Mouse (Mus musculus): ENCODE measurements at regions not wholly inside any gene's neighbourhood (a gene's known extent, or its start where the extent isn't known, plus 50 kb on each side); places are given as distances from the start of the nearest gene placed in this dataset.
"Not testable (repeated sequence)": the region's sequence is repeated elsewhere in the genome, so short reads cannot be mapped to it uniquely, and the experiment has no call there.

- H3K9me3 ChIP-seq = no peaks in the 10 kb centered on the region
- H3K4me3 ChIP-seq = no peak overlapping the region
- WGBS = 86% methylated on average over 22 of the region's 22 CpGs
- no peak overlapping the region for H3K4me2 ChIP-seq (replicated peaks)
- no peak for ATAC-seq (replicated peaks)
- no peaks in the 10 kb centered on the region for H3K4me1 ChIP-seq
- H3K27me3 ChIP-seq = no peaks in the 10 kb centered on the region
- no peak overlapping the region for H3K9ac ChIP-seq (replicated peaks)
- H3K27ac ChIP-seq (replicated peaks) = no peak overlapping the region
- no peaks in the 10 kb centered on the region for H3K36me3 ChIP-seq
Observed at GRCm38 (mm10) chr3:40325872-40326803, 204.9 kb upstream of the Intu start.

DNA sequence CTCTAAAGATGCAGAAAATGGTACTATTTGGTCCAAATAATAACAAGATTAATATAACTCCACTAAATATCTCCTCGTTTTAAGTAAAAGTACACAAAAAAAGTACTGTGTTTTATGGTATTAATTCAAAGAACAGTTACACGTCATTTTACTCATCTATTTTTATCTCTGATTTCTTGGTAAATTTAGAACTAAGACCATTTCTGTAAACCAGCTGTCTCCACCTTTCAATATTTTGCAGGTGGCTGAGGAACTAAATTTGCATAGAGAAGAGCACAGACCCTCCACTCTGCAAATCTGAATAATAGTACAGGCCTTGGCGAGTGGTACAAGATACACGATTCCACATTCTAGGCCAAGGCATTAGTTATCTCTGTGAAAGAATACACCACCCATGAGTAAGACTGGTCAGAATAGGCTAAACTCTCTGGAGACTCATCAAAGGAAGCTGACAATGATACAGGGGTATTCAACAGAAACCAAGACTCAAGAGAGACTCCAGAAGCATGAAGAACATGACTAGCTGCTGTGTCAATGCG, 191.5 kb upstream of the Intu start:
- 89% methylated on average over 5 of the region's 5 CpGs for WGBS
- no peak overlapping the region for H3K9ac ChIP-seq (replicated peaks)

GRCm38 (mm10) chr3:40355103-40355502, 176.0 kb upstream of the Intu start:
- Histone ChIP-seq H3K4me2 (replicated peaks) (no peak overlapping the region), H3K27me3 (no peaks in the 10 kb centered on the region), H3K4me3 (no peak overlapping the region), H3K36me3 (no peaks in the 10 kb centered on the region), H3K9ac (replicated peaks) (no peak overlapping the region), H3K4me1 (no peaks in the 10 kb centered on the region), H3K9me3 (no peaks in the 10 kb centered on the region), H3K27ac (replicated peaks) (no peak overlapping the region)
- no peak for ATAC-seq (replicated peaks)
- 37% methylated on average over 4 of the region's 4 CpGs for WGBS

More for the DNA sequence above, 191.5 kb upstream of the Intu start:
- no peak for ATAC-seq (replicated peaks)
- H3K36me3 ChIP-seq = no peaks in the 10 kb centered on the region
- no peaks in the 10 kb centered on the region for H3K27me3 ChIP-seq
- H3K27ac ChIP-seq (replicated peaks) = no peak overlapping the region
- H3K4me2 ChIP-seq (replicated peaks) = no peak overlapping the region
- H3K4me3 ChIP-seq = no peak overlapping the region
- H3K9me3 ChIP-seq = no peaks in the 10 kb centered on the region
- H3K4me1 ChIP-seq = no peaks in the 10 kb centered on the region

GRCm38 (mm10) chr3:40368421-40368820, 162.7 kb upstream of the Intu start:
- H3K9me3 ChIP-seq = no peaks in the 10 kb centered on the region
- H3K4me2 ChIP-seq (replicated peaks) = no peak overlapping the region
- no peak overlapping the region for H3K27ac ChIP-seq (replicated peaks)
- peaks cover 4% of the 10 kb centered on the region; the same call in 1 of the 2 replicates for H3K4me1 ChIP-seq
- ATAC-seq (replicated peaks) = no peak
- 91% methylated on average over 4 of the region's 4 CpGs for WGBS
- H3K9ac ChIP-seq (replicated peaks) = no peak overlapping the region
- no peaks in the 10 kb centered on the region for H3K36me3 ChIP-seq
- no peaks in the 10 kb centered on the region for H3K27me3 ChIP-seq
- no peak overlapping the region for H3K4me3 ChIP-seq

- 29% methylated on average over 7 of the region's 7 CpGs for WGBS
- ATAC-seq (replicated peaks) = no peak
- Histone ChIP-seq H3K4me3 (no peak overlapping the region), H3K36me3 (no peaks in the 10 kb centered on the region), H3K4me1 (peaks cover 4% of the 10 kb centered on the region; the same call in 1 of the 2 replicates), H3K9ac (replicated peaks) (no peak overlapping the region), H3K4me2 (replicated peaks) (no peak overlapping the region), H3K9me3 (no peaks in the 10 kb centered on the region), H3K27me3 (no peaks in the 10 kb centered on the region), H3K27ac (replicated peaks) (no peak overlapping the region)
Observed at GRCm38 (mm10) chr3:40371411-40371810, 159.7 kb upstream of the Intu start.

DNA sequence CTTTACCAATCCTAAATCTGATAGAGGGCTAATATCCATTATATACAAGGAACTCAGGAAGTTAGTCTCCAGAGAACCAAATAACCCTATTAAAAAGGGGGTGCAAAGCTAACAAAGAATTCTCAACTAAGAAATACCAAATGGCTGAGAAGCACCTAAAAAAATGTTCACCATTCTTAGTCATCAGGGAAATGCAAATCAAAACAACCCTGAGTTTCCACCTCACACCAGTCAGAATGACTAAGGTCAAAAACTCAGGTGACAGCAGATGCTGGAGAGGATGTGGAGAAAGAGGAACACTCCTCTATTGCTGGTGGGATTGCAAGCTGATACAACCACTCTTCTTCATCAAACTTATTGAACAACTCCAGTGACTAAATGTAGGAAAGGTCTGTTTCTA, 154.9 kb upstream of the Intu start:
- not testable (repeated sequence) for H3K4me2 ChIP-seq (replicated peaks); H3K27ac ChIP-seq (replicated peaks); H3K9me3 ChIP-seq; ATAC-seq (replicated peaks); H3K4me1 ChIP-seq; H3K36me3 ChIP-seq; H3K27me3 ChIP-seq; H3K4me3 ChIP-seq; H3K9ac ChIP-seq (replicated peaks)

GRCm38 (mm10) chr3:40377416-40377815, 153.7 kb upstream of the Intu start:
- Histone ChIP-seq H3K4me1 (peaks cover 3% of the 10 kb centered on the region; the same call in 1 of the 2 replicates), H3K9me3 (no peaks in the 10 kb centered on the region), H3K27ac (replicated peaks) (no peak overlapping the region), H3K9ac (replicated peaks) (no peak overlapping the region), H3K4me3 (no peak overlapping the region), H3K27me3 (no peaks in the 10 kb centered on the region), H3K36me3 (no peaks in the 10 kb centered on the region), H3K4me2 (replicated peaks) (no peak overlapping the region)
- no peak for ATAC-seq (replicated peaks)
- WGBS = 88% methylated on average over 7 of the region's 7 CpGs

GRCm38 (mm10) chr3:40379063-40379462, 152.0 kb upstream of the Intu start:
- Histone ChIP-seq H3K9ac (replicated peaks) (no peak overlapping the region), H3K27ac (replicated peaks) (no peak overlapping the region), H3K4me1 (peaks cover 3% of the 10 kb centered on the region; the same call in 1 of the 2 replicates), H3K9me3 (no peaks in the 10 kb centered on the region), H3K4me3 (no peak overlapping the region), H3K4me2 (replicated peaks) (no peak overlapping the region), H3K36me3 (no peaks in the 10 kb centered on the region), H3K27me3 (no peaks in the 10 kb centered on the region)
- 97% methylated on average over 2 of the region's 2 CpGs for WGBS
- ATAC-seq (replicated peaks) = no peak

GRCm38 (mm10) chr3:40391631-40392030, 139.5 kb upstream of the Intu start:
- H3K9ac ChIP-seq (replicated peaks) = no peak overlapping the region
- H3K4me2 ChIP-seq (replicated peaks) = no peak overlapping the region
- H3K4me3 ChIP-seq = no peak overlapping the region
- 39% methylated on average over 6 of the region's 6 CpGs for WGBS
- H3K36me3 ChIP-seq = no peaks in the 10 kb centered on the region
- H3K4me1 ChIP-seq = no peaks in the 10 kb centered on the region; the same call in 1 of the 2 replicates
- 0 out of 2 replicates have a peak, but pooled peaks have one; percentile 41 for ATAC-seq (replicated peaks)
- H3K9me3 ChIP-seq = no peaks in the 10 kb centered on the region
- H3K27me3 ChIP-seq = no peaks in the 10 kb centered on the region
- no peak overlapping the region for H3K27ac ChIP-seq (replicated peaks)

DNA sequence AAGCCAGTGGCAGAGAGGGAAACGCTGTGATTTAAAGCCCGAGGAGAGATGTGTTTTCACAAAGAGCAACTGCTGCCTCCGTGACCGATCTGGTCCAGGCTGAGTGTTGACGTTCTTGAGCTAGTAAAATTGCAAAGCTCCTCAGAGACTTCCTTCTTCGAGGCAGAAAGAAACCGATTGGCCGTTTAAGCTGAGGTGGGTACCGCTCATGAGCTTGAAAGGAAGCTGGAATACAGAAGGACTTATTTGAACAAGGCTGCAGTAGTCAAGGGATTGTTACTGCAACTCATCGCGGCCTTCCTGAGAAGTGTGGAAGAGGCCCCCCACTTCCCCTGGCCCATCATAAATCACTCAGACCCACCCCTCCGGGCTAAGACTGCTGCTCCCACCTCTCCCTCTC, 132.9 kb upstream of the Intu start:
- no peak for ATAC-seq (replicated peaks)
- H3K9ac ChIP-seq (replicated peaks) = no peak overlapping the region
- 88% methylated on average over 12 of the region's 12 CpGs for WGBS

GRCm38 (mm10) chr3:40403402-40403801, 127.7 kb upstream of the Intu start:
- WGBS = 46% methylated on average over 4 of the region's 4 CpGs
- no peak overlapping the region for H3K4me3 ChIP-seq
- H3K36me3 ChIP-seq = no peaks in the 10 kb centered on the region
- H3K27ac ChIP-seq (replicated peaks) = no peak overlapping the region
- no peaks in the 10 kb centered on the region for H3K27me3 ChIP-seq
- peaks cover 4% of the 10 kb centered on the region; the same call in 1 of the 2 replicates for H3K4me1 ChIP-seq
- ATAC-seq (replicated peaks) = no peak
- no peaks in the 10 kb centered on the region for H3K9me3 ChIP-seq
- no peak overlapping the region for H3K9ac ChIP-seq (replicated peaks)
- H3K4me2 ChIP-seq (replicated peaks) = no peak overlapping the region

More for the DNA sequence above, 132.9 kb upstream of the Intu start:
- Histone ChIP-seq H3K36me3 (no peaks in the 10 kb centered on the region), H3K27me3 (no peaks in the 10 kb centered on the region), H3K9me3 (no peaks in the 10 kb centered on the region), H3K4me3 (no peak overlapping the region), H3K27ac (replicated peaks) (no peak overlapping the region), H3K4me1 (peaks cover 2% of the 10 kb centered on the region), H3K4me2 (replicated peaks) (no peak overlapping the region)

- Histone ChIP-seq H3K9ac (replicated peaks) (no peak overlapping the region), H3K9me3 (no peaks in the 10 kb centered on the region), H3K27me3 (no peaks in the 10 kb centered on the region), H3K4me2 (replicated peaks) (no peak overlapping the region), H3K4me1 (peaks cover 6% of the 10 kb centered on the region; the same call in 1 of the 2 replicates), H3K36me3 (no peaks in the 10 kb centered on the region), H3K27ac (replicated peaks) (no peak overlapping the region), H3K4me3 (no peak overlapping the region)
- WGBS = 71% methylated on average over 18 of the region's 18 CpGs
- ATAC-seq (replicated peaks) = no peak
Observed at GRCm38 (mm10) chr3:40405095-40405948, 125.8 kb upstream of the Intu start.

All from forebrain, embryonic 15.5 days (tissue).